Mouse (Mus musculus): ENCODE measurements around the gene Xpo5. TPM values are rescaled to one million over a fixed set of nuclear protein-coding genes. Genes with fewer than 3 reads are reported as not detected.

Gene Xpo5
- 10 to 100 TPM; 10.7 to 48.4 (median 31.1) TPM for total RNA-seq (2018; cell fraction: chromatin; rRNA removed)
- total RNA-seq (2018; cell fraction: cytosol; rRNA removed), result 10 to 100 TPM; 10.3 to 20.8 (median 15.0) TPM
- 10 to 100 TPM in 25 of 26 experiments, 1 to 10 TPM in 1; 9.8 to 41.1 (median 20.0) TPM for total RNA-seq (2018; cell fraction: nucleus; rRNA removed)
- polyA plus RNA-seq (2018), result 15.0 to 22.0 TPM (median 16.0 TPM) in 3 replicates

DNA sequence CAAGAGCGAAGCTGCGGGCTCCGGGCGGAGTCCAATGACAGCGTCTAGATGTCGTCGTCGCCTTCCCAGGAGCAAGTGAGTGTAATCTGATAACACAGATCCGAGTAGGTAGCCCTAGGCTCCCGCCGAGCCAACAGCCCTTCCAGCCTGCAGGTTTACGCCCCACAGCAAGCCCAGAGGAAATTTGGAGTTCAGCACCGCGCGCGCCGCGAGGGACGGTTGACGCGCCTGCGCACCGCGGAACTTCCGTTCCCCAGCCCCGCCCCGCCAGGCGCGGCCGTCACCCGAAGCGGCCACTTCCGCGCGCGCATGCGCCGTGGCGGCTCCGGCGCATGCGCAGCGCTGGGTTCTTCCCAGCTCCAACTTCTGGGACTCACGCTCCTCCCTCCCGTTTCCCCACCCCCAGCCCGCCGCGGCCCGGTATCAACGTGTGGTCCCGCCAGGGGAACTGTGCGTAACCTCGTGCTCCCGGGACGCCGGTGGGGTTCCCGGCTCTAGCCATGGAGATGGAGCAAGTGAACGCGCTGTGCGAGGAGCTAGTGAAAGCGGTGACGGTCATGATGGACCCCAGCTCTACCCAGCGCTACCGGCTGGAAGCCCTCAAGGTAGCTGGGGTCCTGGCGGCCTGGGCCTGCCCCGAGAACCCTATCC is at the start of gene Xpo5, which contains the start of gene Polh:
TSS of gene Xpo5 (plus strand) at position 362 of the 651 bp plus-strand sequence.
TSS of gene Polh (minus strand) at position 225 of the 651 bp plus-strand sequence.
- H3K4me3 ChIP-seq (ENCODE audit: inconsistent target), result peak within 1 kb of the TSS; percentile 100
- peak within 1 kb of the TSS; percentile 63 for H3K27ac ChIP-seq
- H3K36me3 ChIP-seq (ENCODE audit: inconsistent target), result peaks cover 13% of the 10 kb centered on the region; the same call in 1 of the 2 replicates
- peaks cover 69% of the 10 kb centered on the region for H3K79me2 ChIP-seq (ENCODE audit: inconsistent target)
- under 1% methylated on average over 61 of the region's 66 CpGs for WGBS (ENCODE audit: missing documents)

DNA sequence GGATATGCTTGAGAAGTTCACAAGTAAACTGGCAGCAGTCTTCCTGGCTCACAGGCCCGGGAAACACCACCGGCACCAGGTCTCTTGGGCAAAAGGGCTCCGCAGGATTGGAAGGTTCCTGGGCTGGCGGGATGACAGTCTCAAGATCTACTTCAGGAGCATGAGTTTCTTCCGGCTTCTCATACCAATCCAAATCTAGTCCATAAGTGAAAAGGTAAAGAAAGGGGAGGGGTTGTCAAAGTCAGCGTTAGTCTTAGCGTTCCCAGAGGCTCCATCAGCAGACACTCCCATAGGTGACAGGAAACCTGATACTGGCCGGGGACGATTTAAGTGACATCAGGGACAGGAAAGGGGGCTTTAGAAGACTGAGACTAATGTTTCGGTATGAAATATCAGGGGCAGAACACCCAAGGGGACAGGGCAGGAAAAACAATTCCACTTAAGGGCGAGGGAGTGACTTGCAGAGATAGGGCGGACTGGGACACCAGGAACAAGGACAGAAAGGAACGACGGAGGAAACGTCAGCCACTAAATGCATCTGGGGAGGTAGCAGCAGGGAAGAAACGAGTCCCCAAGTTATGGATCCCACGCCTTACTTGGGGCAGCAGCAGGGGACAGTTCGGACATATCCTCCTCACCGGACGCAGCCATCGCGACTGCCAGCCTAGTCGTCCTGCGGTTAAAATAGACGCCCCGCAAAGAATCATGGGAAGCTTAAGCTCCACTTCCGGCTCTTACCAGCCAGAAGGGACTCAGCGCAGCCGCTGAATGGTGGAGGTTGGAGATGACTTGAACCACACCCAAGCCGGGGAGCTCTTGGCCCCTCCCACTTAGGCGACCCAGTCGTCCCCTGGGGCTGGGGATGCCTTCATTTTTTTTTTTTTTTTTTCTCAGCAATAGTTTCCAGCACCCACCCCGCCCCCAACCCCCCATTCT is 49.5 kb upstream of the Xpo5 start, which contains the start of gene Mad2l1bp:
TSS of gene Mad2l1bp (minus strand) at position 707 of the 936 bp plus-strand sequence.
- 3% methylated on average over 33 of the region's 33 CpGs for WGBS (ENCODE audit: missing documents)
- Histone ChIP-seq H3K36me3 (ENCODE audit: inconsistent target) (peaks cover 22% of the 10 kb centered on the region; the same call in 1 of the 2 replicates), H3K79me2 (ENCODE audit: inconsistent target) (peaks cover 40% of the 10 kb centered on the region), H3K4me3 (ENCODE audit: inconsistent target) (peak within 1 kb of the TSS; percentile 99), H3K27ac (peak within 1 kb of the TSS; percentile 78)

DNA sequence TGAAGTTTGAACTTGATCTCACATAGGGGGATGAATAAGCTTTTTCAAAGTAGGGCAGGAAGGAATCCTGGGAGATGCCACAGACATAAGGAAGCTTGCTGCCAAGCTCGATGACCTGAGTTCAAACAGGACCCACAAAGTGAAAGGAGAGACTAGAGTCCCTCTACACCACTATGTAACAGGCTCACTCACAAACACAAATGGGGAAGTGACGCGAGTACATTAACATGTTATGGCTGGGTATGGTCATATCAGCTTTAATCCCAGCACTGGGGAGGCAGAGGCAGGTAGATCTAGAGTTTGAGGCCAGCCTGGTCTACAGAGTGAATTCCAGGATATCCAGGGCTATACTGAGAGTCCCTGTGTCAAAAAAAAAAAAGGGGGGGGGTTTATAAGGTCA is 48.2 kb upstream of the Xpo5 start:
- Histone ChIP-seq H3K79me2 (ENCODE audit: inconsistent target) (peaks cover 29% of the 10 kb centered on the region), H3K36me3 (ENCODE audit: inconsistent target) (0 out of 2 replicates have a peak, but pooled peaks cover 10% of the 10 kb centered on the region), H3K27ac (no peak overlapping the region), H3K4me3 (ENCODE audit: inconsistent target) (no peak overlapping the region)
- 27% methylated on average over 3 of the region's 3 CpGs for WGBS (ENCODE audit: missing documents)

DNA sequence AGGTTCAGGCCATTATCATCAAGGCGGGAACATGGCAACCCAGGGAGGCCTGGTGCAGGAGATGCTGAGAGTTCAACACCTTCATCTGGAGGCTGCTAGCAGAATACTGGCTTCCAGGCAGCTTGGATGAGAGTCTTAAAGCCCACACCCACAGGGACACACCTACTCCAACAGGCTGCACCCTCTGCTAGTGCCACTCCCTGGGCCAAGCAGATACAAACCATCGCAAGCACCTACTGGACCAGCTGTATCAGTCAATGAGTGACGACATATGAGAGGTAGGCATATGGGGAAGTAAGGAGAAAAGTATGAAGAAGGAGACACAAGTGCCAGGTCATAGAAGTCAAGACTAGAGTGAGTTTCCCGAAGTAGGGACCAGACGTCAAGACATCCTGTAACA is 45.9 kb upstream of the Xpo5 start:
- H3K79me2 ChIP-seq (ENCODE audit: inconsistent target), result peaks cover 24% of the 10 kb centered on the region
- no peak overlapping the region for H3K4me3 ChIP-seq (ENCODE audit: inconsistent target)
- WGBS (ENCODE audit: missing documents), result 76% methylated on average over 5 of the region's 5 CpGs
- H3K27ac ChIP-seq, result no peak overlapping the region
- 0 out of 2 replicates have a peak, but pooled peaks cover under 1% of the 10 kb centered on the region for H3K36me3 ChIP-seq (ENCODE audit: inconsistent target)

DNA sequence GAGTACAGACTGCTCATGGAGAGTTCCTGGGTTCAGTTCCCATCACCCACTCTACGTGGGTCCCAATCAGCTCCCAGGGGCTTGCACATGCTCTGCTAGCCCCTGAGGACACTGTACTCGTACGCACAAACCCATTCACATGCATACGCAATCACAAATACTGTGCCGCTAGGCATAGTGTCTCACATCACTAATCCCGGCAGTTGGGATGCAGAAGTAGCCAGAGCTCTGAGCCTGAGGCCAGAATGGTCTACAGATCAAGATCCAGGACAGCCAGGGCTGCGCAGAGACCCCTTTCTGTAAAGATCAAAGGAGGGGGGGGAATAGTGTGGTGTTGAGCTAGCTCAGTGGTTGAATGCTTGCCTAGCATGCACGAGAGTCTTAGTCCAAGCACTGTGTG is 45.5 kb upstream of the Xpo5 start:
- no peak overlapping the region for H3K27ac ChIP-seq
- H3K36me3 ChIP-seq (ENCODE audit: inconsistent target), result no peaks in the 10 kb centered on the region
- WGBS (ENCODE audit: missing documents), result 94% methylated on average over 8 of the region's 8 CpGs
- H3K4me3 ChIP-seq (ENCODE audit: inconsistent target), result no peak overlapping the region
- peaks cover 24% of the 10 kb centered on the region for H3K79me2 ChIP-seq (ENCODE audit: inconsistent target)

DNA sequence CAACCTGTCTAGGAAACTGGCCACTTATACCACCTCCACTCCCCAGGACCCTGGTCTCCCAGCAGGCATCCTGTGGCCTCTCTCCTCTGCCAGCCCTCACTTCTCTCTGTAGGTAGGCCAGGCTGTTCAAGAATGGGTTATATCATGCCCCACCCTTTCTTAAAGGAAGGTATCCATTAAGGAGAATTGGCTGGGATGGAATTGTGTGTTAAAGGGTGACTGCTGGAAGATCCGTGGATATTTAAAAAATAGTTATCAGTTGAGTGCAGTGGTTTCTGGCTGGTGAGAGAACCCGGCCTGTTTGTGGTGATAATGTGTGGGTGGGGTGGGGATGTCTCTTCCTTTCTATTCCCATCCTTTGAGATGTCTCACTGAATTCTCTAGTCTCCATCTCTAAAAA is 43.3 kb upstream of the Xpo5 start:
- Histone ChIP-seq H3K27ac (no peak overlapping the region), H3K79me2 (ENCODE audit: inconsistent target) (peaks cover 30% of the 10 kb centered on the region), H3K36me3 (ENCODE audit: inconsistent target) (no peaks in the 10 kb centered on the region; the same call in 1 of the 2 replicates), H3K4me3 (ENCODE audit: inconsistent target) (no peak overlapping the region)
- WGBS (ENCODE audit: missing documents), result 86% methylated on average over 2 of the region's 2 CpGs

DNA sequence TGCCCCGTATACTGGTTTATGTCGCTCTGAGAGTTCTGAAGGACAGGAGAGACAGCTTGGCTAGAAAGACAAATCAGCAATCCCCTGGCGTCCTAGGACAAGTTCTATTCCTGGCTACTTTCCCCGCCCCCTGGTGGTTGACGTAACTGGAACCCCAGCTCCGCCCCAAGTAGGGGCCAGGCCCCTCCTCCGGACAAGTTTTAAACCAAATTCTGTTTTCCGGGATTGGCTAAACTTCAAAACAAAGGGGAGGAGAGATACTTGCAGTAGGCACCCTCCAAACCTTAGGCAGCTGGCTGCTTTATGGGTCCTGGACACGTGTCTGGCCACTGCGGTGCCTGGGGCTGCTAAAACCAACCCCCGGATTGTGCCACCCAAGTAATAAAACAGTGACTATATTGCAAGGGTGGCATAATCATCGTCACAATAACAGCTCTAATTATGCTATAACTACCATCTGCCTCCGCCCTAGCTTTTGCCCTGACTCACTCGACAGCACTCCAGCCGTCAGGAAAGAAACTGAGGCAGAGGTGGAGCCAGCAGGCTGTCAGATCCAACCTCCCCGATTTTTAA is 42.4 kb upstream of the Xpo5 start:
- Histone ChIP-seq H3K79me2 (ENCODE audit: inconsistent target) (peaks cover 36% of the 10 kb centered on the region), H3K36me3 (ENCODE audit: inconsistent target) (peaks cover 9% of the 10 kb centered on the region; the same call in 1 of the 2 replicates), H3K4me3 (ENCODE audit: inconsistent target) (peak overlapping the region; percentile 51), H3K27ac (peak overlapping the region; percentile 68)
- WGBS (ENCODE audit: missing documents), result under 1% methylated on average over 16 of the region's 16 CpGs

DNA sequence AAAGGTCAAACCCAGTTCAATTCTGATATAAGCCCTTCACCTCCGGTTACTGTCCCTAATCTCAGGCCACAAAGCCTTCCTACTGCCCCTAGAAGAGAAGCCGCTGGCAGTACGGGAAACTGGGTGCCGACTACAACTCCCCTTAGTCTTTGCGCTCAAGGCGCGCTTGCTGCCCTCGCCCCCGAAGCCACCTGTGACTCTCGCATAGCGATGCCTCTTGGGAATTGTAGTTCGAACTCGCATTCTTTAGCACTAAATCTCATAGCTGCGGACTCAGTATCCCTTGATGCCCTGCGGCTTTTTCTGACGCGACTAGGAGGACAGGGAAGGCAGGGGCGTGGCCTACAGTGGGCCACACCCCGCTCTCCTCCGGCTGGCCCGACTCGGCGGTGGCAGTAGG is 41.9 kb upstream of the Xpo5 start, which contains the start of gene Gtpbp2:
TSS of gene Gtpbp2 (plus strand) at position 347 of the 400 bp plus-strand sequence.
- Histone ChIP-seq H3K79me2 (ENCODE audit: inconsistent target) (peaks cover 36% of the 10 kb centered on the region), H3K36me3 (ENCODE audit: inconsistent target) (peaks cover 14% of the 10 kb centered on the region; the same call in 1 of the 2 replicates), H3K4me3 (ENCODE audit: inconsistent target) (peak within 1 kb of the TSS; percentile 98), H3K27ac (peak within 1 kb of the TSS; percentile 80)
- under 1% methylated on average over 23 of the region's 23 CpGs for WGBS (ENCODE audit: missing documents)

DNA sequence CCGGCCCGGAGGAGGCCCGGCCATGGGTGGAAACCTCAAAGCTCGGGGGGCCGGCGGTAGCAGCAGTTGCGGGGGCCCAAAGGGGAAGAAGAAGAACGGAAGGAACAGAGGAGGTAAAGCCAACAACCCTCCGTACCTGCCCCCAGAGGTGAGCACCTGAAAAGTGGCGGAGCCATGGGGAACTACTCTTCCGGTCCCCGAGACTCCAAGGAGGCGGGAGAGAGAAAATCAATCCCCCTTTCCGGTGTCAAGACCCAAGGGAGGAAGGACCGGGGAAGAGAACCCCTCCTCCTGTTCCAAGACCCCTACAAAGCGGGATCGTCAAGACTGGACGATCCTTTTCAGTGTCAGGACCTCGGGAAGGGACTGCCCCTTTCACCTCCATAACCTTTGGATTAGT is 41.4 kb upstream of the Xpo5 start:
- peak overlapping the region; percentile 98 for H3K4me3 ChIP-seq (ENCODE audit: inconsistent target)
- H3K79me2 ChIP-seq (ENCODE audit: inconsistent target), result peaks cover 36% of the 10 kb centered on the region
- peak overlapping the region; percentile 80 for H3K27ac ChIP-seq
- peaks cover 19% of the 10 kb centered on the region for H3K36me3 ChIP-seq (ENCODE audit: inconsistent target)
- under 1% methylated on average over 17 of the region's 19 CpGs for WGBS (ENCODE audit: missing documents)

DNA sequence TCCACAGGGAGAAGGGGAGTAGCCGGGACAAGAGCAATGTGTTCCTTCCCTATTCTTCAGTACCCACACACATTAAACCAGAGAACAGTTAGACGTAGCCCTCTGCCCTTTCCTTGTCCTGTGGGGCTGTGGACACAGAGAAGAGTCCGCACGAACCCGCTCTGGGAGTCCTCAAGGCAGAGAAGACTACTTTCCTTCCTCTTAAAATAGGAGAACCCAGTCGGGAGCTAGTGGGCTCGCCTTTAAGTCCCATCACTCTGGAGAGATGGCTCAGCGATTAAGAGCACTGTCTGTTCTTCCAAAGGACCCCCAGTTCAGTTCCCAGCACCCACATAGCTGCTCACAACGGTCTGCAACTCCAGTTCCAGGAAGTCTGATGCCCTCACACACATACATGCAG is 40.9 kb upstream of the Xpo5 start:
- WGBS (ENCODE audit: missing documents), result 42% methylated on average over 9 of the region's 9 CpGs
- H3K79me2 ChIP-seq (ENCODE audit: inconsistent target), result peaks cover 36% of the 10 kb centered on the region
- peaks cover 24% of the 10 kb centered on the region for H3K36me3 ChIP-seq (ENCODE audit: inconsistent target)
- peak overlapping the region; percentile 80 for H3K27ac ChIP-seq
- H3K4me3 ChIP-seq (ENCODE audit: inconsistent target), result peak overlapping the region; percentile 98

DNA sequence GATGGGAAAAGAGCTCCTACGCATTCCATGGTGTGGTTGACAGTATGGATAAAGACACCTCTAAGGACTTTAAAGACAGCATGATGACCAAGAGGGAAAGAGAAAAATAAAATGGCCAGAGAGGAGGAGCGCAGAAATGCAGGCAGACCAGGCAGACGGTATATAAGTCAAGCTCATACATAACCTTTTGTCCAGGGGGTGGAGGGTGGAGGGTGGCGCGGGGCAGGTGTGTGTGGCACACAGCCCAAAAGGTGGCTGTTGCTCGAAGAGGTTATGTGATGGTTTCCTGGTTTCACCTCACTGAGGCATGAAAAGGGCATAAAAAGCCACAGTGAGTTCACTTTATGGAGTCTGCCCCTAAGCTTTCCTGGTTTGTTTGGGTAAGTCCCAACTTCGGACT is 40.0 kb upstream of the Xpo5 start:
- H3K27ac ChIP-seq, result peak overlapping the region; percentile 80
- peaks cover 36% of the 10 kb centered on the region for H3K79me2 ChIP-seq (ENCODE audit: inconsistent target)
- H3K36me3 ChIP-seq (ENCODE audit: inconsistent target), result peaks cover 33% of the 10 kb centered on the region
- 58% methylated on average over 7 of the region's 7 CpGs for WGBS (ENCODE audit: missing documents)
- H3K4me3 ChIP-seq (ENCODE audit: inconsistent target), result peak overlapping the region; percentile 98

DNA sequence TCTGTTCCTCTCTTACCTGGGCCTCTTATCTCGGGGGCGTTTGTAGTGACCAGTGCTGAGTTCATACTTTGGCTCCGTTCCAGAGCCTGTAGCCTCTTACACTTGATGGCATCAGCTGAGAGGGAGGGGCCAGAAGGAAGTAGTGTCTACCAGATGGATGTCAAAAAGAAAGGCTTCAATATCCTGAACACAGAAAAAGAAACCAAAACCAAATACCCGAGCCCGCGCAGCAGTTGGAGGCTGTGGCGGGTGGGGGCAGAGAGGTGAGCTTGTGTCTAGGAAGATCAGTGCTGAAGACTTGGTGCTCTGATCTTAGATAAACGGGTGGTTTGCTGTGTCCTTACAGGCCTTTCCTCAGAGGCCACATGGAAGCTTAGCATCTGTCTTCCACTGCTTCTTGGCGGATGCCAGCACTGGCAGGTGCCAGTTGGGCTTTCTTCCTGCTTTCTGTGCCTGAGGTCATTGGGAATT is 39.6 kb upstream of the Xpo5 start:
- WGBS (ENCODE audit: missing documents), result 5% methylated on average over 9 of the region's 9 CpGs
- peaks cover 36% of the 10 kb centered on the region for H3K79me2 ChIP-seq (ENCODE audit: inconsistent target)
- peak overlapping the region; percentile 98 for H3K4me3 ChIP-seq (ENCODE audit: inconsistent target)
- H3K27ac ChIP-seq, result peak overlapping the region; percentile 80
- peaks cover 37% of the 10 kb centered on the region for H3K36me3 ChIP-seq (ENCODE audit: inconsistent target)

DNA sequence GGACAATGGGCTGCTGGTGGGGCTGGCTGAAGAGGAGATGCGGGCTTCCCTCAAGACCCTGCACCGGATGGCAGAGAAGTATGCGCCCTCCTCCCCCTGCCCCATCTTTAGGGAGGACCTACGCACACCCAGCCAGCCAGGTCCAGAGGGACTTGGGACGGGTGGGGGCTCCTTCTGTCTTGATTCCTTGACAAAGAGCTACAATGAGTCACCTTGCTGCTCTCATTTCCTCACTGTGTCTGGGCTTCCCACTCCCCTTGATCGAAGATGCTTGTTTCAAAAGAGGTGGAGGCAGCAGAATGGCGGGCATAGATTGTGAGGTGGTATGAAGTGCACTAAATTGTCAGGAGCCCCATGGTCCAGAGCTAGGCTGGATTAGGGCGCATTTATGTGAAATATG is 38.3 kb upstream of the Xpo5 start:
- Histone ChIP-seq H3K4me3 (ENCODE audit: inconsistent target) (no peak overlapping the region), H3K36me3 (ENCODE audit: inconsistent target) (peaks cover 50% of the 10 kb centered on the region), H3K27ac (no peak overlapping the region), H3K79me2 (ENCODE audit: inconsistent target) (peaks cover 36% of the 10 kb centered on the region)
- 97% methylated on average over 8 of the region's 8 CpGs for WGBS (ENCODE audit: missing documents)

DNA sequence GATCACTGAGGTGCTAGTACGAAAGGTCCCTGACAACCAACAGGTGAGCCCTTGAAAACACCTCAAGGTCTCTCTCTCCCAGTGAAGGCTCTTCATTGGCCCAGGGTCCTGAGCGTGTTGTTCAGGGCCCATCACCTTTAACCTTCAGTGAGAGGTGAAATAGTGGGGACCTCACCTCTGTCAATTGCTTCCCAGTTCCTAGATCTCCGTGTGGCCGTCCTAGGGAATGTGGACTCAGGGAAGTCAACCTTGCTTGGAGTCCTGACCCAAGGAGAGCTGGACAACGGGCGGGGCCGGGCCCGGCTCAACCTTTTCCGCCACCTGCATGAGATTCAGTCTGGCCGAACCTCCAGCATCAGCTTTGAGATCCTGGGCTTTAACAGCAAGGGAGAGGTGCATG is 37.8 kb upstream of the Xpo5 start:
- Histone ChIP-seq H3K36me3 (ENCODE audit: inconsistent target) (peaks cover 55% of the 10 kb centered on the region), H3K27ac (no peak overlapping the region), H3K79me2 (ENCODE audit: inconsistent target) (peaks cover 36% of the 10 kb centered on the region), H3K4me3 (ENCODE audit: inconsistent target) (no peak overlapping the region)
- WGBS (ENCODE audit: missing documents), result 97% methylated on average over 10 of the region's 10 CpGs

Data from macrophage (primary cell).